ENCODE assay signal across 9 mouse cellular contexts in genomic region chr17:71185368-71185767, GRCm38 (mm10). TPM values are rescaled to one million over a fixed set of nuclear protein-coding genes. Genes with fewer than 3 reads are reported as not detected.
DNase-seq lines count a peak whose midpoint lies in the region; ATAC-seq and TF ChIP-seq lines count a peak whose summit lies in the region.
"Had no signal": no experiment of that assay in that cellular context is flagged by ENCODE, and none has a peak within 500 bp of the region (broad histone marks: within the 10 kb centered on the region; RNA-seq: fewer than 3 reads in every experiment).

No protein-coding gene starts in this region.

- no peak for ATAC-seq in kidney, embryonic 15.5 days (replicated peaks; ENCODE audit: low FRiP score)
- no peak for ATAC-seq in limb, embryonic 14.5 days (ENCODE audit: low FRiP score, low read depth)
- no peak for ATAC-seq in neural tube, embryonic 13.5 days (ENCODE audit: low read depth)
- no peak for ATAC-seq in inflammation-experienced regulatory T-cells, adult 6 months

- no peaks in the 10 kb centered on the region for H3K9me3 ChIP-seq in kidney, embryonic 15.5 days (replicated peaks)
- no peaks in the 10 kb centered on the region for H3K9me3 ChIP-seq in forebrain, embryonic 10.5 days
- H3K9me3 ChIP-seq in limb, embryonic 14.5 days (ENCODE audit: control insufficient read depth, low read length) = no peaks in the 10 kb centered on the region
- no peaks in the 10 kb centered on the region for H3K9me3 ChIP-seq in neural tube, embryonic 13.5 days

- no peaks in the 10 kb centered on the region for H3K27me3 ChIP-seq in kidney, embryonic 15.5 days
- peaks cover 19% of the 10 kb centered on the region for H3K27me3 ChIP-seq in forebrain, embryonic 10.5 days (ENCODE audit: poor library complexity, severe bottlenecking)
- H3K27me3 ChIP-seq in limb, embryonic 14.5 days (ENCODE audit: control insufficient read depth, insufficient read depth, low read length) = no peaks in the 10 kb centered on the region
- H3K27me3 ChIP-seq in neural tube, embryonic 13.5 days = no peaks in the 10 kb centered on the region

- 20% methylated on average over 1 of the region's 1 CpGs for WGBS in kidney, embryonic 15.5 days
- WGBS in forebrain, embryonic 10.5 days = 80% methylated on average over 1 of the region's 1 CpGs
- WGBS in limb, embryonic 14.5 days = 57% methylated on average over 1 of the region's 1 CpGs
- WGBS in neural tube, embryonic 13.5 days = 72% methylated on average over 1 of the region's 1 CpGs

- H3K4me1 ChIP-seq in kidney, embryonic 15.5 days = peaks cover 53% of the 10 kb centered on the region
- peaks cover 36% of the 10 kb centered on the region for H3K4me1 ChIP-seq in forebrain, embryonic 10.5 days
- H3K4me1 ChIP-seq in limb, embryonic 14.5 days (ENCODE audit: control insufficient read depth, insufficient read depth, low read length) = peaks cover 19% of the 10 kb centered on the region
- H3K4me1 ChIP-seq in neural tube, embryonic 13.5 days (replicated peaks) = peaks cover 27% of the 10 kb centered on the region

- no peaks in the 10 kb centered on the region for H3K36me3 ChIP-seq in kidney, embryonic 15.5 days
- H3K36me3 ChIP-seq in forebrain, embryonic 10.5 days (replicated peaks) = 0 out of 2 replicates have a peak, but pooled peaks cover 13% of the 10 kb centered on the region
- H3K36me3 ChIP-seq in limb, embryonic 14.5 days (ENCODE audit: control insufficient read depth, insufficient read depth, low read length) = no peaks in the 10 kb centered on the region
- no peaks in the 10 kb centered on the region for H3K36me3 ChIP-seq in neural tube, embryonic 13.5 days

- H3K9ac ChIP-seq in kidney, embryonic 15.5 days = peak overlapping the region; percentile 97; the same call in 1 of the 2 replicates
- H3K9ac ChIP-seq in limb, embryonic 14.5 days (ENCODE audit: low read depth, low read length, severe bottlenecking) = no peak overlapping the region
- peak overlapping the region; percentile 93 for H3K9ac ChIP-seq in neural tube, embryonic 13.5 days

- no peak for TF ChIP-seq POLR2A in limb, embryonic 14.5 days (IDR thresholded peaks at IDR 0.05; ENCODE audit: borderline replicate concordance, extremely low read depth, insufficient read depth, insufficient read length)

- peak overlapping the region; percentile 87 for H3K4me2 ChIP-seq in kidney, embryonic 15.5 days
- peak overlapping the region; percentile 60 for H3K4me2 ChIP-seq in limb, embryonic 14.5 days (replicated peaks; ENCODE audit: low read depth, low read length, severe bottlenecking)
- H3K4me2 ChIP-seq in neural tube, embryonic 13.5 days = peak overlapping the region; percentile 71

- H3K27ac ChIP-seq in kidney, embryonic 15.5 days = peak overlapping the region; percentile 96; the same call in 1 of the 2 replicates
- no peak overlapping the region for H3K27ac ChIP-seq in forebrain, embryonic 10.5 days
- no peak overlapping the region for H3K27ac ChIP-seq in limb, embryonic 14.5 days (replicated peaks; ENCODE audit: low read depth, low read length)
- H3K27ac ChIP-seq in neural tube, embryonic 13.5 days (replicated peaks) = no peak overlapping the region

- no peak for DNase-seq in kidney, postnatal 10 days
- no peak for DNase-seq in forebrain, embryonic 10.5 days (ENCODE audit: extremely low spot score, low spot score)
- no peak for DNase-seq in limb, embryonic 14.5 days (ENCODE audit: low spot score)
- DNase-seq in layer of hippocampus, postnatal 36 days = no peak
- DNase-seq in cerebellum, postnatal 10 days = no peak
- DNase-seq: cerebellum, adult 18-20 months had no signal

- peak overlapping the region; percentile 94 for H3K4me3 ChIP-seq in kidney, embryonic 15.5 days (replicated peaks)
- peak overlapping the region; percentile 86 for H3K4me3 ChIP-seq in forebrain, embryonic 10.5 days
- peak overlapping the region; percentile 95 for H3K4me3 ChIP-seq in limb, embryonic 14.5 days (replicated peaks; ENCODE audit: low read length)
- peak overlapping the region; percentile 82 for H3K4me3 ChIP-seq in neural tube, embryonic 13.5 days

RNA-seq across cellular contexts. Expression of gene Lpin2, which starts 3.0 kb away (rescaled TPM):
- 70.7 and 75.3 TPM in 2 replicates for polyA plus RNA-seq in kidney, embryonic 15.5 days (2015; fragmentation: Nextera tagmentation; extraction: Ambion mirVana)
- 47.6 and 48.0 TPM in 2 replicates for polyA plus RNA-seq in forebrain, embryonic 10.5 days (2016; fragmentation: Nextera tagmentation; extraction: Ambion mirVana)
- 31.4 and 31.5 TPM in 2 replicates for polyA plus RNA-seq in limb, embryonic 14.5 days (2012; rRNA removed)
- 36.1 and 40.8 TPM in 2 replicates for polyA plus RNA-seq in limb, embryonic 14.5 days (2014; fragmentation: Nextera tagmentation; extraction: Ambion mirVana)
- polyA plus RNA-seq in neural tube, embryonic 13.5 days (2015; fragmentation: Nextera tagmentation; extraction: Ambion mirVana) = 36.1 and 40.8 TPM in 2 replicates
- total RNA-seq in layer of hippocampus, postnatal 36 days (2021) = 100 to 1,000 TPM; 103 to 118 TPM
- polyA plus RNA-seq in inflammation-experienced regulatory T-cells, adult 6 months (2017; shearing (Covaris generic)) = 10 to 100 TPM; 20.6 to 36.6 (median 30.0) TPM
